16 mouse cellular contexts compared by ENCODE assay signal in genomic region chr2:131196606-131197316, GRCm38 (mm10). TPM values are rescaled to one million over a fixed set of nuclear protein-coding genes. Genes with fewer than 3 reads are reported as not detected.
A peak's percentile ranks its signal among the peaks of the same experiment; 100 is the strongest.
DNase-seq lines count a peak whose midpoint lies in the region; ATAC-seq and TF ChIP-seq lines count a peak whose summit lies in the region.
"Had no signal": no experiment of that assay in that cellular context is flagged by ENCODE, and none has a peak within 500 bp of the region (broad histone marks: within the 10 kb centered on the region; RNA-seq: fewer than 3 reads in every experiment).

No protein-coding gene starts in this region.

- TF ChIP-seq POLR2A in lung, adult 2 months (IDR thresholded peaks at IDR 0.05; ENCODE audit: borderline replicate concordance, extremely low read depth, low read depth, low read length): peak; percentile 34; the same call in 1 of the 2 replicates

- peaks cover 11% of the 10 kb centered on the region for H3K27me3 ChIP-seq in G1E (ENCODE audit: insufficient read depth, low read length)
- H3K27me3 ChIP-seq: midbrain, embryonic 13.5 days; neural tube, embryonic 13.5 days; Patski had no signal

- peaks cover 11% of the 10 kb centered on the region for H3K4me1 ChIP-seq in G1E (ENCODE audit: insufficient read depth, low read depth, low read length)
- peaks cover 2% of the 10 kb centered on the region; the same call in 1 of the 2 replicates for H3K4me1 ChIP-seq in lung, adult 2 months (ENCODE audit: control insufficient read depth, insufficient read depth, low read length)

- 78% methylated on average over 16 of the region's 16 CpGs for WGBS in lung, adult 2 months

- no peak overlapping the region for H3K4me3 ChIP-seq in G1E (ENCODE audit: low read depth, low read length)
- peak overlapping the region; percentile 44 for H3K4me3 ChIP-seq in lung, adult 2 months (replicated peaks; ENCODE audit: extremely low read depth, low read depth, low read length)
- H3K4me3 ChIP-seq: midbrain, embryonic 13.5 days; neural tube, embryonic 13.5 days had no signal

- peak; percentile 92 for DNase-seq in heart, adult 11 months
- DNase-seq in heart, postnatal 4 days: no peak
- DNase-seq in G1E (ENCODE audit: low spot score): no peak
- DNase-seq in lung, adult 2 months: peak; percentile 63
- peak; percentile 60 to 68 for DNase-seq in lung, postnatal 4 days
- DNase-seq in thymus, postnatal 0 days (ENCODE audit: low spot score): no peak
- DNase-seq in thymus, postnatal 14 days: no peak
- DNase-seq: cerebellum, adult 11-12 months; cerebellum, postnatal 36 days; gastrocnemius, postnatal 10 days; heart, postnatal 14 days had no signal

- H3K9me3 ChIP-seq in G1E (replicated peaks): no peaks in the 10 kb centered on the region
- H3K9me3 ChIP-seq: midbrain, embryonic 13.5 days; neural tube, embryonic 13.5 days had no signal

- H3K36me3 ChIP-seq in G1E (replicated peaks): peaks cover 39% of the 10 kb centered on the region

- 0 out of 2 replicates have a peak, but pooled peaks have one; percentile 4 for ATAC-seq in G1E (ENCODE audit: extremely low read depth, insufficient number of reproducible peaks, low FRiP score, poor library complexity, severe bottlenecking)
- no peak for ATAC-seq in CD4-positive, CD25-positive, alpha-beta regulatory T cell, adult 4 months
- ATAC-seq: hindbrain, postnatal 0 days; midbrain, embryonic 13.5 days; Patski had no signal

- TF ChIP-seq CTCF in G1E (IDR thresholded peaks at IDR 0.05; ENCODE audit: low read depth, low read length): no peak
- TF ChIP-seq CTCF in lung, adult 2 months (IDR thresholded peaks at IDR 0.05; ENCODE audit: insufficient read depth, low read length): no peak

RNA-seq across cellular contexts. Expression of gene Spef1, which starts 9.7 kb away (rescaled TPM):
- 1 to 10 TPM; 6.3 to 7.2 TPM for total RNA-seq in heart, postnatal 4 days (2021)
- total RNA-seq in G1E (2014; fragmentation: Nextera tagmentation) (5.6 TPM in 1 of 2 replicates, not detected in the other), G1E (2017) (1.4 and 1.9 TPM in 2 replicates)
- polyA plus RNA-seq in G1E (2012): 0.75 and 0.78 TPM in 2 replicates
- 16.6 and 19.2 TPM in 2 replicates for polyA plus RNA-seq in lung, adult 2 months (2012; rRNA removed)
- 1.4 and 1.5 TPM in 2 replicates for polyA plus RNA-seq in thymus, postnatal 0 days (2015; fragmentation: Nextera tagmentation; extraction: Ambion mirVana)
- under 1 TPM; 0.34 to 0.79 TPM for polyA plus RNA-seq in CD4-positive, CD25-positive, alpha-beta regulatory T cell, adult 4 months (2017; shearing (Covaris generic))

RNA-seq across cellular contexts. Expression of gene Cdc25b, which starts 10.0 kb away (rescaled TPM):
- 10 to 100 TPM; 23.5 to 34.1 TPM for total RNA-seq in heart, postnatal 4 days (2021)
- total RNA-seq in G1E (2014; fragmentation: Nextera tagmentation) (14.0 and 85.9 TPM in 2 replicates), G1E (2017) (12.6 and 14.2 TPM in 2 replicates)
- polyA plus RNA-seq in G1E (2012): 6.0 and 7.0 TPM in 2 replicates
- polyA plus RNA-seq in lung, adult 2 months (2012; rRNA removed): 34.5 and 39.1 TPM in 2 replicates
- 48.4 and 58.6 TPM in 2 replicates for polyA plus RNA-seq in thymus, postnatal 0 days (2015; fragmentation: Nextera tagmentation; extraction: Ambion mirVana)
- polyA plus RNA-seq in CD4-positive, CD25-positive, alpha-beta regulatory T cell, adult 4 months (2017; shearing (Covaris generic)): 10 to 100 TPM; 49.8 to 63.9 TPM

RNA-seq across cellular contexts. Expression of gene Ap5s1, which starts 10.1 kb away (rescaled TPM):
- 10 to 100 TPM; 32.6 to 42.4 TPM for total RNA-seq in heart, postnatal 4 days (2021)
- 5.1 and 31.3 TPM in 2 replicates for total RNA-seq in G1E (2014; fragmentation: Nextera tagmentation)
- 5.1 and 5.2 TPM in 2 replicates for total RNA-seq in G1E (2017)
- polyA plus RNA-seq in G1E (2012): 3.3 and 8.4 TPM in 2 replicates
- 44.5 and 46.4 TPM in 2 replicates for polyA plus RNA-seq in lung, adult 2 months (2012; rRNA removed)
- 19.1 and 22.2 TPM in 2 replicates for polyA plus RNA-seq in thymus, postnatal 0 days (2015; fragmentation: Nextera tagmentation; extraction: Ambion mirVana)
- 10 to 100 TPM; 23.8 to 28.5 TPM for polyA plus RNA-seq in CD4-positive, CD25-positive, alpha-beta regulatory T cell, adult 4 months (2017; shearing (Covaris generic))

RNA-seq across cellular contexts. Expression of gene Cenpb, which starts 16.9 kb away (rescaled TPM):
- total RNA-seq in heart, postnatal 4 days (2021): 10 to 100 TPM; 76.5 to 78.4 TPM
- total RNA-seq in G1E (2014; fragmentation: Nextera tagmentation) (4.5 and 5.6 TPM in 2 replicates), G1E (2017) (7.4 and 8.6 TPM in 2 replicates)
- polyA plus RNA-seq in G1E (2012): 29.5 and 35.4 TPM in 2 replicates
- polyA plus RNA-seq in lung, adult 2 months (2012; rRNA removed): 131 and 138 TPM in 2 replicates
- polyA plus RNA-seq in thymus, postnatal 0 days (2015; fragmentation: Nextera tagmentation; extraction: Ambion mirVana): 5.2 and 7.8 TPM in 2 replicates
- polyA plus RNA-seq in CD4-positive, CD25-positive, alpha-beta regulatory T cell, adult 4 months (2017; shearing (Covaris generic)): 1 to 10 TPM; 2.1 to 2.5 TPM

RNA-seq across cellular contexts. Expression of gene 1700037H04Rik, which starts 36.9 kb away (rescaled TPM):
- 10 to 100 TPM; 23.4 to 26.0 TPM for total RNA-seq in heart, postnatal 4 days (2021)
- total RNA-seq in G1E (2014; fragmentation: Nextera tagmentation) (81.9 and 98.7 TPM in 2 replicates), G1E (2017) (28.1 and 30.2 TPM in 2 replicates)
- polyA plus RNA-seq in G1E (2012): 155 and 173 TPM in 2 replicates
- 67.6 and 76.4 TPM in 2 replicates for polyA plus RNA-seq in lung, adult 2 months (2012; rRNA removed)
- 47.8 and 50.6 TPM in 2 replicates for polyA plus RNA-seq in thymus, postnatal 0 days (2015; fragmentation: Nextera tagmentation; extraction: Ambion mirVana)
- polyA plus RNA-seq in CD4-positive, CD25-positive, alpha-beta regulatory T cell, adult 4 months (2017; shearing (Covaris generic)): 10 to 100 TPM; 37.5 to 50.3 TPM

Comparison
In these comparisons a context has a peak if more than half of its experiments do, and no peak if none do; other contexts are left out.
1. DNase-seq: peak in heart, adult 11 months (single experiment), lung, adult 2 months (single experiment) and lung, postnatal 4 days (2 of 2); none in heart, postnatal 4 days (single experiment), G1E (single experiment), thymus, postnatal 0 days (single experiment) and thymus, postnatal 14 days (single experiment).